Mouse (Mus musculus) G1E (cell line): Measurements from ENCODE around the gene Hdc.

Experiments used
- CTCF ChIP-seq: IDR thresholded peaks from 2 replicates; pipeline ENCODE4 v1.5.1; 2012; ENCODE audit warnings: low read depth, low read length, inconsistent platforms, mixed read lengths
- GATA1 ChIP-seq: IDR thresholded peaks from 2 replicates; pipeline ENCODE4 v1.6.1; 2012; ENCODE audit warnings: borderline replicate concordance, low read length, inconsistent platforms, mixed read lengths
- TAL1 ChIP-seq: conservative IDR thresholded peaks from 2 replicates; pipeline ENCODE4 v1.6.1; 2012; ENCODE audit warnings: low read depth, low read length, inconsistent platforms, mixed read lengths

DNA sequence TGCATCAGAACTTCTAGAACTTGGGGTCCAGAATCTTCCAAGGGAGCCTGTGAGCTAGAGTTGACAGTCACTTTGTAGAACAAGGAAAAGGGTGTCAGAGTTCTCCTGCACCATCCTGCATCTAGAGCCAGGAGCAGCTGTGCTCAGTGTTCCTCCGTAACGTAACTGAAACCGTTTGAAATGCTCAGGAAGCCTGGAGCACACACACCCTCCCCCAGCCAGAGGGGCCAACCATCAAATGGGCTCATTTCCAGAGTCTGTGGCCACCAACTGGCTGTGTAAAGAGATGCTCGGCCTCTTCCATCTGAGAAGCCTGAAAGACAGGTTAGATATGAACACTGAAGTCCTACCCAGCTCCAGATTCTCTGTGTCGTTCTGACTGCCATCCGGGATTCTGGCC, 35.1 kb downstream of the Hdc start:
- no peak for TF ChIP-seq CTCF
- no peak for TF ChIP-seq GATA1
- no peak for TF ChIP-seq TAL1
